Mouse (Mus musculus) bone marrow macrophage, adult 2 months (primary cell): ENCODE results near the gene Dpyd. TPM values are rescaled to one million over a fixed set of nuclear protein-coding genes. Genes with fewer than 3 reads are reported as not detected.

Source experiments
- H3K27ac ChIP-seq: 2 replicates; pipeline ENCODE4 v1.5.1; 2012; ENCODE audit warnings: low read depth, low read length; ENCODE audit not compliant: insufficient read depth
- H3K4me1 ChIP-seq: 2 replicates; pipeline ENCODE4 v1.6.1; 2012; ENCODE audit warnings: low read length; ENCODE audit not compliant: control insufficient read depth, insufficient read depth
- H3K4me3 ChIP-seq: 2 replicates; pipeline ENCODE4 v1.5.1; 2012; ENCODE audit warnings: mild to moderate bottlenecking, low read length, moderate library complexity; ENCODE audit not compliant: insufficient read depth
- CTCF ChIP-seq: IDR thresholded peaks from 2 replicates; pipeline ENCODE4 v1.5.1; 2012; ENCODE audit warnings: low read depth, mild to moderate bottlenecking, low read length, moderate library complexity
- POLR2A ChIP-seq: IDR thresholded peaks from 2 replicates; pipeline ENCODE4 v1.6.1; 2012; ENCODE audit warnings: mild to moderate bottlenecking, low read depth, low read length, borderline replicate concordance
- polyA plus RNA-seq: library from polyadenylated mRNA; stranded (reverse); fragments of >200 nt; gene quantifications from 2 replicates; pipeline ENCODE4 v1.2.4, GENCODE M21; 2012; ENCODE audit not compliant: missing spikeins, insufficient read depth, insufficient read length

The Dpyd gene
- polyA plus RNA-seq, 1 experiment: not detected

- Histone ChIP-seq H3K27ac (no peak overlapping the region), H3K4me1 (no peaks in the 10 kb centered on the region), H3K4me3 (no peak overlapping the region)
- TF ChIP-seq POLR2A: no peak
- no peak for TF ChIP-seq CTCF
These were observed 841.2 kb downstream of the Dpyd start for GRCm38 (mm10) chr3:119402836-119403728.

- no peak overlapping the region for H3K27ac ChIP-seq
- TF ChIP-seq CTCF (no peak), POLR2A (no peak)
These were observed 857.3 kb downstream of the Dpyd start for GRCm38 (mm10) chr3:119419087-119419709.

GRCm38 (mm10) chr3:119419745-119420144 lies 857.8 kb downstream of the Dpyd start:
- Histone ChIP-seq H3K27ac (no peak overlapping the region), H3K4me3 (no peak overlapping the region), H3K4me1 (no peaks in the 10 kb centered on the region)
- TF ChIP-seq POLR2A (no peak), CTCF (no peak)

More at GRCm38 (mm10) chr3:119419087-119419709, 857.3 kb downstream of the Dpyd start:
- H3K4me1 ChIP-seq: no peaks in the 10 kb centered on the region
- no peak overlapping the region for H3K4me3 ChIP-seq

- no peaks in the 10 kb centered on the region for H3K4me1 ChIP-seq
- TF ChIP-seq CTCF (no peak), POLR2A (no peak)
- no peak overlapping the region for H3K27ac ChIP-seq
- H3K4me3 ChIP-seq: no peak overlapping the region
These were observed 869.4 kb downstream of the Dpyd start for GRCm38 (mm10) chr3:119431339-119431738.

- no peak overlapping the region for H3K4me3 ChIP-seq
- TF ChIP-seq CTCF (no peak), POLR2A (no peak)
- H3K4me1 ChIP-seq: no peaks in the 10 kb centered on the region
- H3K27ac ChIP-seq: no peak overlapping the region
These were observed 869.8 kb downstream of the Dpyd start for GRCm38 (mm10) chr3:119431757-119432156.

GRCm38 (mm10) chr3:119447559-119447958 lies 885.6 kb downstream of the Dpyd start:
- no peak for TF ChIP-seq POLR2A
- TF ChIP-seq CTCF: no peak
- no peak overlapping the region for H3K27ac ChIP-seq

GRCm38 (mm10) chr3:119464073-119464472 lies 902.1 kb downstream of the Dpyd start:
- H3K4me3 ChIP-seq: no peak overlapping the region
- no peak overlapping the region for H3K27ac ChIP-seq
- TF ChIP-seq POLR2A (no peak), CTCF (no peak)
- no peaks in the 10 kb centered on the region for H3K4me1 ChIP-seq

More at GRCm38 (mm10) chr3:119447559-119447958, 885.6 kb downstream of the Dpyd start:
- Histone ChIP-seq H3K4me1 (no peaks in the 10 kb centered on the region), H3K4me3 (no peak overlapping the region)

- no peak overlapping the region for H3K4me3 ChIP-seq
- TF ChIP-seq CTCF: no peak
- no peak for TF ChIP-seq POLR2A
- no peak overlapping the region for H3K27ac ChIP-seq
- H3K4me1 ChIP-seq: no peaks in the 10 kb centered on the region
These were observed 902.5 kb downstream of the Dpyd start for GRCm38 (mm10) chr3:119464479-119464878.

GRCm38 (mm10) chr3:119467723-119468122 lies 905.8 kb downstream of the Dpyd start:
- H3K27ac ChIP-seq: no peak overlapping the region
- TF ChIP-seq POLR2A (no peak), CTCF (no peak)
- no peaks in the 10 kb centered on the region for H3K4me1 ChIP-seq
- H3K4me3 ChIP-seq: no peak overlapping the region
